Mouse (Mus musculus) adrenal gland, adult 2 months (tissue): Measurements from ENCODE around the gene Kif21b. TPM values are rescaled to one million over a fixed set of nuclear protein-coding genes. Genes with fewer than 3 reads are reported as not detected.
A peak's percentile ranks its signal among the peaks of the same experiment; 100 is the strongest.

ENCODE experiments used
- DNase-seq: peaks from one replicate; pipeline ENCODE4 v3.0.0; 2021
- long read RNA-seq: library from polyadenylated mRNA; stranded (forward); transcript quantifications from one replicate; pipeline ENCODE4 v2.0.0, GENCODE M21; 2021
- polyA plus RNA-seq: library from polyadenylated mRNA; depleted of rRNA; stranded (reverse); fragments of >200 nt; gene quantifications from 2 replicates; pipeline ENCODE4 v1.2.3, GENCODE M21; 2012; rRNA removed
- total RNA-seq, 2 experiments: library from RNA; stranded (reverse); gene quantifications; 2 replicates each; pipeline ENCODE4 v1.2.3; 2021

The Kif21b gene
- total RNA-seq, result 1 to 10 TPM; 2.2 to 5.1 TPM
- polyA plus RNA-seq, result 4.5 and 6.5 TPM in 2 replicates
- long read RNA-seq, partial matches to known transcripts, result 1 of 1 reads
- long read RNA-seq, other reads (novel, unspliced or antisense), result 0 of 1 reads

- peak; percentile 93 for DNase-seq
Observed at GRCm38 (mm10) chr1:136130951-136131558, at the start of gene Kif21b. TSS of gene Kif21b (plus strand) at chr1:136131389.

GRCm38 (mm10) chr1:136085988-136086685 is 45.1 kb upstream of the Kif21b start:
- DNase-seq, result peak; percentile 12

- DNase-seq, result peak; percentile 15
Observed at GRCm38 (mm10) chr1:136089368-136090165, 41.6 kb upstream of the Kif21b start.

- DNase-seq, result no peak
Observed at GRCm38 (mm10) chr1:136093726-136094125, 37.5 kb upstream of the Kif21b start.

- DNase-seq, result no peak
Observed at GRCm38 (mm10) chr1:136094807-136095206, 36.4 kb upstream of the Kif21b start.

- DNase-seq, result no peak
Observed at GRCm38 (mm10) chr1:136102094-136102493, 29.1 kb upstream of the Kif21b start.

- no peak for DNase-seq
Observed at GRCm38 (mm10) chr1:136102551-136102950, 28.6 kb upstream of the Kif21b start.

GRCm38 (mm10) chr1:136102981-136103380 is 28.2 kb upstream of the Kif21b start:
- DNase-seq, result no peak

- DNase-seq, result no peak
Observed at GRCm38 (mm10) chr1:136103696-136104095, 27.5 kb upstream of the Kif21b start.

- DNase-seq, result no peak
Observed at GRCm38 (mm10) chr1:136104741-136105140, 26.4 kb upstream of the Kif21b start.

GRCm38 (mm10) chr1:136109464-136109863 is 21.7 kb upstream of the Kif21b start:
- no peak for DNase-seq

GRCm38 (mm10) chr1:136116183-136116582 is 15.0 kb upstream of the Kif21b start:
- peak; percentile 62 for DNase-seq

- no peak for DNase-seq
Observed at GRCm38 (mm10) chr1:136117069-136117468, 14.1 kb upstream of the Kif21b start.

GRCm38 (mm10) chr1:136118875-136119274 is 12.3 kb upstream of the Kif21b start:
- no peak for DNase-seq

GRCm38 (mm10) chr1:136119571-136120262 is 11.5 kb upstream of the Kif21b start:
- no peak for DNase-seq

- no peak for DNase-seq
Observed at GRCm38 (mm10) chr1:136120263-136120603, 11.0 kb upstream of the Kif21b start.

GRCm38 (mm10) chr1:136120785-136121184 is 10.4 kb upstream of the Kif21b start:
- no peak for DNase-seq

GRCm38 (mm10) chr1:136122030-136122429 is 9.2 kb upstream of the Kif21b start:
- no peak for DNase-seq

GRCm38 (mm10) chr1:136126159-136126765 is 4.9 kb upstream of the Kif21b start:
- DNase-seq, result no peak

GRCm38 (mm10) chr1:136126895-136127294 is 4.3 kb upstream of the Kif21b start:
- DNase-seq, result peak; percentile 91

GRCm38 (mm10) chr1:136127856-136128255 is 3.3 kb upstream of the Kif21b start:
- DNase-seq, result no peak

GRCm38 (mm10) chr1:136128416-136128815 is 2.8 kb upstream of the Kif21b start:
- no peak for DNase-seq
